Mouse (Mus musculus) ovary, adult 18-20 months (tissue): Measurements from ENCODE around the gene Pdlim5.

Experiments
- DNase-seq: peaks from one replicate; pipeline ENCODE4 v3.0.0; 2022; ENCODE audit warnings: low spot score, mixed read lengths

Pdlim5 gene

DNA sequence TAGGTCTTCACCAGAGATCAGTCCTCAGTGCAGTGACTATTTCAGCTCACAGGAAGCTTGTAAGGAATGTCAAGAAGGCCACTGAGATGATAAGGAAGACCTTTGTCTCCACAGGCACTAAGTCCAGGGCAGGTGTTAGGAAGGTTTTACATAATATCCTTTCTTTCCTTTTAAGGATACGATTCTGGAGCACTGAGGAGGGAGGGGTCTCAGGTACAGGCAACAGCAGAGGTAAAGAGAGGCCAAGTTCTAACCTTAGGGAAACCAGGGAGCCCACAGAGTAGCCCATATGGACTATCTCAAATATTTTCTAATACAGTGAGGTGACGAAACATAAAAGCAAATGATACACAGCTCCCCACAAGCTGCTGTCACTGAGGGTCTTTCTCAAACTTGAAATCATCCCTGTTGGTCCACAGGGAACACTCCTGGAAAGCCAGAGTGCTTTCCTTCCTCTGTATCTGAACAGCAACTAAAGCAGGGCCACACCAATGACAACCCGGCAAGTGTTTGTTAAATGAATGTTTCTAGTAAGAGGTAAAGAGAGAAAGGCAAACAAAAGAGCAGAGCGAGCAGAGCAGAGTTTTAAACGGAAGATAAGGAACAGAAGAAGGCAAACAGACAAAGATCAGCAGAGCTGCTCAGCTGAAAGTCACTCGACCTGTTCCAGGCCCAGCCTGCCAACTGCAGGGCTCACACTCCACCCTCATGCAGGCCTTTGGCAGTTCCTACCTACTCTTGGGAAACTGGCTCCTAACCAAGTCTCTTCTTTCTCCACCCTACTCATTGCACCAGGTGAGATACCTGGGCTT, 55.9 kb downstream of the Pdlim5 start:
- peak; percentile 8 for DNase-seq

GRCm38 (mm10) chr3:142338058-142338457, 57.4 kb downstream of the Pdlim5 start:
- no peak for DNase-seq

DNA sequence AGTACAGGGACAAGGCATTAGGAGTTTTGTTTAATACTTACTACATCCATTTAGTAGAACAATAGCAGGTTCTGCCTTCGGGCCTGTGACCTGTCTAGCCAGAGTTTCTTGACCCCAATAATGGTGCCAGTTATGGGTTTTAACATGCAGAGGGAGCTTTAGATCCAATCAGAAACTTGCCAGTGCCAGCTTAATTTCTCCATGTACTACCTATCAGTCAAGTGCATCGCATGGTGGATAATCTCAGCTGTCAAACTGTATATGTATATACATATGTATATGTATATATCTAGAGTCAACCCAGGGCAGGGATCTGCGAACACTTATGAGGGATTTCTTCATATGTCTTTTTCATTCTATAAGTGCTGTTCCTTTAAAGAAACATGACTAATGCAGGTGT, 61.0 kb downstream of the Pdlim5 start:
- no peak for DNase-seq

DNA sequence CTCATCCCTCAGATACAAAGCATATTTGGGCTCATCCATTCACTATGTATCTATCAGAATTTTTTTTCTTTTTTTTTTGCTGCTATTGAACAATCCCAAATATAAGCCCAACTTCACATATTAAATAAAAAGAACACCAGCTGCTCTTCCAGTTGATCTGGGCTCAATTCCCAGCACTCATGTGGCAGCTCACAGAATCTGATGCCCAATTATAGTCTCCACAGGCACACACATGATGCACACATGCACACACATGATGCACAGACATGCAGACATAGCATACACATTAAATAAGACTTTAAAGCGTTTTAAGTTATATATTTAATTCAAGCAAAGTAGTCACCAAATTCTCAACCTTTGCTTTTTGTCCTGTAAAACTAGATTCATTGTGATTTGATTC, 62.0 kb downstream of the Pdlim5 start:
- no peak for DNase-seq

GRCm38 (mm10) chr3:142332716-142333115, 62.8 kb downstream of the Pdlim5 start:
- no peak for DNase-seq

- no peak for DNase-seq
These were observed 63.5 kb downstream of the Pdlim5 start for GRCm38 (mm10) chr3:142331872-142332554.

GRCm38 (mm10) chr3:142330425-142330824, 65.1 kb downstream of the Pdlim5 start:
- no peak for DNase-seq

DNA sequence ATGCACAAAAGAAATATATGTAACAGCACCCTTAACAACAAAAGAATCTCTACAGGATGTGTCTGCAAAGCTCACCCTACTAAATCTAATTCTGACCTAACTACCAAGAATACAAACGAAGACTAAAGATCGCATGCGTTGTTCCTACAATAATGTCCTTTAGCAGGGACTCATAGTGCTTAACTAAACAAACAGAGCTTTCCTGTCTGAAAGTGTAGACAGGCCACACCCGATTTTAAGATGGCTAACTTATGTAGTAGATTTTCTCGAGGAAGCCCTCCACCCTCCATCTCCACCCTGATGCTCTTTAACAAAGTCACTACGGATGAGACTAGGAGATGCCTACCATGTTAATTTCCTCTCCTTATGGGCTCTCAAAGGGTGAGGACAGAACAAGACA, 71.9 kb downstream of the Pdlim5 start:
- no peak for DNase-seq

DNA sequence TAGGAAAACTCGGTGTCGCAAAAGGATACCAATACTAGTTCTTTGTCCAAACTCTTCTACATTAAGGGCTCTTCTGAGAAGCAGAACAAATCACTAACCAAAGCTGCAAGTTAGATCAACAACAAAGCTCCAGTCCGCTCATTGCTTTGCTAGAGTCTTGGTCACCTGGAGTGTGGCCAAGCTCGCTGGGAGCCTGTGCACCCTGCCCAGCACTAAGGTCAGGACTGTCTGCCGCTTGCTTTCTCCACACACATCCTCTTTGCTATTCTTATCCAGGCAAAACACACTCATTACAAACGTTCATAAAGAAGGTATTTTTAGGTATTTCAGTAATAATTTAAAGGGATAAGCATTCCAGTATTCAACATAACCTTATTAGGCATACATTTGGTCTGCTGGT, 73.6 kb downstream of the Pdlim5 start:
- peak; percentile 41 for DNase-seq

DNA sequence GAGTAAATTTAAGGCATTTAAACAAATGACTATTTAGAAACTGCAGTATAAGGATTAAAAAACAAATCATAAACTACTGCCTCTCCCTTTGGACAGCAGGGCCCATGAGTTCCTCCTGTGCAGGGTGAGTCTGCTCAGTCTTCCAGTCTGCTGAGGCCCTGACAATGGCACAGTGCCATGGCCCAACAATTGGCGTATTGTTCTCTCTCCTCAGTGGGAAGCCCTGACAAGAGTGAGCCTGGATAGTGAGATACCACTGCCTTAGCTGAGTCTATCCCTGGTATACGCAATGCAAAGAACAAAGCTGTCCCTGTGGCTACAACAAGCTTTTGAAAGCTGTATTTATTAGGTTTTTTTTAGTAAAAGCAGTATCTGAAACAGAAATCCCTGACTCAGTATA, 77.3 kb downstream of the Pdlim5 start:
- peak; percentile 43 for DNase-seq

DNA sequence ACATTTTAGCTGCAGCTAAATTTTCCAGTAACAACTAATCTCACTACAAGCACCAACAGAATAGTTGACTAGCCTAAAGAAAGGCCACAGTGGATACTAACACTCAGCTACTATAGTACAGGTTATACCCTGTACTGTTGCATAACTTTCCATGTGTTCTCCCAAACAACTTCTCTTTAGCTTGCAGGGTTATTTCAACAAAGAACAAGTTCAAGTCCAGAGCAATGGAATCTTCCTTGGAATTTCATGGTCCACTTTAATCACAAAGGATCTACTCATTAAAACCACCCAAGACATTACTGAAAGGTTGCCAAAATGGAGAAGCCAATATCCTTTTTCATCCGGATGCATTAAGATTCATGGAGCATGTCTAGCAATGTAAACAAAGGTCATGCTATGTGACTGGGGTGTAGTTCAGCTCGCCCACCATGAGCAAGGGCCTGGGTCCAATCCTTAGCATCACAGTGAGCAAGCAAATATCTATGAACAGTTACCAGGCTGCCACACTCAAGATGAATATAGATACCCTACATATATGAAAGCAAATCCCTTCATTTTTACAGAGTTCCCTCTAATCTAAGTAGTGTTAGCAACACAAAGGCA, 79.3 kb downstream of the Pdlim5 start:
- no peak for DNase-seq

DNA sequence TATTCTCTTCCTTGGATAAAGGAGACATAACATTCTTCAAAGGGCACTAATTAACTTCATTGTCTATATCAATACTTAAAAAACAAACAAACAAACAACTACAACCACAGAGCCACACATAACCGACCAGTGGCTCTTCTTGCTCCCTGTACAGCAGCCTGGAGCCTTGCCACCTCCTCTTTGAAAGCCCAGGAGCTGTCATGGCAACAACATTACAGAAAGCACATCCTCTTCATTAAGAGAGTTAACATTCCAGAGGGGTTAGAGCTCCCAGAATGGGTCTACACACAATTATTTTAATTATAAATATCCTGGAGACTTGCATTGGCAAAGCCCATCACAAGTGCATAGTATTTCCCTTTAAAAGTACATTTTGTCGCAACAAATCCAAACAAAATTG, 84.4 kb downstream of the Pdlim5 start:
- no peak for DNase-seq

DNA sequence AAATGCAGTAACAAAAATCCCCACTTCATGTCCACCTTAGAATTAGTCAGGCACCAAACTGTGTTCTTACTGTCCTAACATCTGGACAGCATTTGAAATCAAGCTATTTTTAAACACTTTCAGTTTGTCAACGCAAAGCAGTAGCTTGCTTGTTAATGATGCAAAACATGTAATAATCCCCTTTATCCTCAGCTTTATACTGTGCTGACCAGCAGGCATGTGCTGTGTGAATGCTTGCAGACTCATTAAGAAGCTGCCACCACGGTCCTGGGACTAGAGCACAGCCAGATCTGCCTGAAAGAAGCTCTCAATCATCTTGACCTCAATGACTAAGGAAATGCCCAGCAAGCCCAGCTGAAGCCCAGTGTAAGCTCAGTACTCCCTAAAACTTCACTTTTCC, 85.0 kb downstream of the Pdlim5 start:
- DNase-seq = no peak

DNA sequence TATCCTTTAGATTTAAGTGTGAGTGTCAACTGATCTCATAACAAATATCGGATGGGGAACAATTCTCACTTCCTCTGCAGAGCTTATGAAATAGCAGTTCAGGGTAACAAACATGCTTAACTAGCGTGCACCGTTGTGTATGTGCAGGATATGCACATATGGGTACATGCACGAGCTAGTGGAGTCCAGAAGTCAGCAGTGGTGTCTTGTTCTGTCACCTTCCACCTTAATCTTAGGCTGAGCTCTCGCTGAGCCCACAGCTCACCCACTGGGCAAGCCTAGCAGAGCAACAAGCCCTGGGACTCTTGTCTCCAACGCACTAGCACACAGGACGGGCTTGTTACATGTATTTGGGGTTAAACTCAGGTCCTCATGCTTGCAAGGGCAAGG, 100.2 kb downstream of the Pdlim5 start:
- DNase-seq = no peak

DNA sequence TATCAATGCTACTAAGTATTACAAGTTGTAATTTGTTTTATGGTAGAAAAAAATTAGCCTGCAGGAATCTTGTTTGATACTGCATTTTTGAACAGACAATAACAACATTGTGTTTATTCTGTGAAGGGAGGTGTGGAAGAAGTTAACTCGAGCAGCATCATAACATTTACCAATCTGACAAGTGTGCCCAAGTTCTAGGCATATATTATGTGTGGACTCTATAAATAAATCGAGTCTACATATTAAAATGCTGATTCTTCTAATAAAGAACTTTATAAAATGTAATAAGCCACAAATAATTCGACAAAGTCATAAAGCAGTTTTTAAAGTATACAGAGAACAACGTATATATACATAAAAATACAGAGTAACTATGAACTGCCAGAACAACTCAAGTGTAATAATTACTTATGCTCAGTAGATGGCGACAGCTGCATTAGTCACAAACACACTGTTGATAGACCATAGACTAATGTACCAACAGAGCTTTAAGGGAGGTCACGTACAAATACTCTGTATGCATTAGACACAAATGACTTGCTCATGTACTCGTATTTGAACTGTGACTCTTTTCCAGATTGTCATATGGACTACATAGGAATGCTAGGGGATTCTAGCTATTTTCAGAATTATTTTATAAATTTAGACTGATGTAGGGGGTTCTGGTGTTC, 100.7 kb downstream of the Pdlim5 start:
- no peak for DNase-seq

DNA sequence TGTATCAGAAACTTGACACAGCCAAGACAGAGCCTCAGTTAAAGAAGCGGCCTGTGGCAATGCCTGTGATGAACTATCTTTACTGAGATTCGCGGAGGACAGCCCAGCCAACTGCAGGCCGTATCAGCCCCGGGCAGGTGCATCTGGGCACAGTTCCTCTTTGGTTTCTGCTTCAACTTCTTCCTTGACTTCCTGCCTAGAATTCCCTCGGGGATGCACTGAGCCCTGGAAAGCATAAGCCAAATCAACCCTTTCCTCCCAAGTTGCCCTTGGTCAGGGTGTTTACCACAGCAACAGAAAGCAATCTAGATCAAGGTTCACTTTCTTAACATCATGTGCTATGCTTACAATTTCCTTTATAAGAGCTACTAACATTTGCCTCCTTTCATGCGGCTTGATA, 101.9 kb downstream of the Pdlim5 start:
- no peak for DNase-seq

DNA sequence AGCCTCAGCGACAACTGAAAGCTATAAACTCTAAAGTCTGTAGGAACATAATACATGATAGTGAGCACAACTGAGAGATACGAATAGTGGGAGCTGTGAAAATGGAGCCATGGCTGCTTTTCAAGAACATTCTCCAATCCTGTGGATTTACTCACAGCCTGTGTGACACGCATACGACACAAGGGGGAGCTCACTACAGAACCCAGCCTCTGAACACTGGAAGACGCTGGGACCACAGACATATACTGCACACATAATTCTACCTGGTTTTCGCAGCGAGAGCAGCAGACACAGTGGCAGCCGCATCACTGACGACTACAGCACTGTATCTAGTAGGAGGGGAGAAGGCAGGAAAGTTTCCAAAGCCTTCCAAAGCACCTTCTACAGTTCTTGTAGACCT, 112.8 kb downstream of the Pdlim5 start:
- DNase-seq = peak; percentile 20

DNA sequence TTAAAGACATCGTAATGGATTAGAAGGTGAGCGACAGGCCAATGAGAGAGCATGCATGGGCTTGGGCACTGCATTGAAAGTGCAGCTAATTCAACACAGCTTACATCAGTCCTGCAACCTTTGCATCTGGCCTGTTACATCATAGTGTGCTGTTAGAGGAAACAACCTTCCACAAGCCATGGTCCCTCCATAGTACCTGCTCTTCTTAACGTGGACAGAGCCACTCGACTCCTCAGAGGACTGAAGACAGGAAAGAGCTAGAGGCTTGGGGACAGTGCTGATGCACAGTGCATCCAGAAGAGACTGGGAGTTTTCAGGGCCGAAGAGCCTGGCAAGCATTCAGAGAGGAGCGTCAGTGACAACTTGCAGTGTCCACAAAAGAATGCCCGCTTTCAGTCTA, 113.8 kb downstream of the Pdlim5 start:
- no peak for DNase-seq

DNA sequence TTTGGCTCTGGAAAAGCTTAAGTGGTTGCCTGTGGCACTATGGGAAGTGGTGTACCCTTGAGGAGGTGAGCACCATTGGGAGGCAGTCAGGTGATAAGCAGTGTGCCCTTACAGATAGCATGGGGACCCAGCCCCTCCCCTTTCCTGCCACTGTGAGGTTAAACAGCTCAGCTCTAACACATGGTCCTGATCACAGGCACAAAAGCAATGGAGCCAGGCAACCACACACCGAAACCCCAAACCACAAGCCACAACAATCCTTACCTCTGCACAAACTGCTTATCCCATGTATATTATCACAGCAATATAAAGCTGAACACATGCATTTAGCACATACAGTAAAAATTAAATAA, 114.4 kb downstream of the Pdlim5 start:
- no peak for DNase-seq

GRCm38 (mm10) chr3:142280366-142281092, 115.0 kb downstream of the Pdlim5 start:
- no peak for DNase-seq

DNA sequence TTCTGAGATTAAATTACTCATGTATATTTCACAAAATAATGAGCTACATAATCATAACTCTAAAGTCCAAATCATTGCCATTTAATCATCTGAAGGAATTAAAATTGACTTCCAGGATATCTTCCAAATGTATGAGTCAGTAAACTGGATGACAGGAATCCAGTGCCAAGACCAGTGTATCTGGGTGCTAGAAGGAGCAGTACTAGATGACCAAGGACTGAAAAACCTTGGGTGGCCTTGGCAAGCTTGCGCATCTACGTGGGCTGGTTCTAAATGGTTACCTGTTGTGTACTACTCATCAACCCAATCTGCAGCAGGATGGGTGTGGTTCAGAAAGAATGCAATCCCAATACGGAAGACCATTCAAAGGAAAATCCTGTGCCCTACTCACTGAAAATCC, 116.5 kb downstream of the Pdlim5 start:
- no peak for DNase-seq

DNA sequence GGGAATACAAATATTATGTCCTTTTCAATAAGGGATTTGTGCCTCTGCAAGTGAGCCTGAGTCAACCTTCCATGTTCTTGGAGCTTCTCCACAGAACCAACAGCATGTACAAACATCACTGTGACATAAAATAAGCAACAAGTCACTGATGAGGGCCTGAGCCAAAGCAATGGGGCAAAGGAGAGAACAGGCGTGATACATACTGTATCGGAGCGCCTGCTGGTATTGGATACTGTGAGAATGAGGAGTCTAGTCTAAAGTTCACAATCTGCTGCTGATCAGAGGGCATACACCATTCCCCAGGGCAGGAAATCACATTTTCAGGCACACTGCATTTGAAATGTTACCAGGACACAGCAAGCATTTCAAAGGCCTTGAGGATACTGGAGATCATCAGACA, 119.0 kb downstream of the Pdlim5 start:
- no peak for DNase-seq
